Mouse (Mus musculus) cortical plate, adult 2 months (tissue): ENCODE results near the gene Ccdc9.

Experiments used
- CTCF ChIP-seq: fragments of 200-500 bp; IDR thresholded peaks from 2 replicates; pipeline ENCODE4 v1.5.1; 2011; ENCODE audit warnings: mild to moderate bottlenecking, control low read depth, low read length; ENCODE audit not compliant: insufficient read depth; ENCODE audit errors: extremely low read depth
- POLR2A ChIP-seq: fragments of 200-500 bp; IDR thresholded peaks from 2 replicates; pipeline ENCODE4 v1.6.1; 2011; ENCODE audit warnings: mild to moderate bottlenecking, low read length, control low read depth; ENCODE audit not compliant: insufficient read depth; ENCODE audit errors: extremely low read depth

DNA sequence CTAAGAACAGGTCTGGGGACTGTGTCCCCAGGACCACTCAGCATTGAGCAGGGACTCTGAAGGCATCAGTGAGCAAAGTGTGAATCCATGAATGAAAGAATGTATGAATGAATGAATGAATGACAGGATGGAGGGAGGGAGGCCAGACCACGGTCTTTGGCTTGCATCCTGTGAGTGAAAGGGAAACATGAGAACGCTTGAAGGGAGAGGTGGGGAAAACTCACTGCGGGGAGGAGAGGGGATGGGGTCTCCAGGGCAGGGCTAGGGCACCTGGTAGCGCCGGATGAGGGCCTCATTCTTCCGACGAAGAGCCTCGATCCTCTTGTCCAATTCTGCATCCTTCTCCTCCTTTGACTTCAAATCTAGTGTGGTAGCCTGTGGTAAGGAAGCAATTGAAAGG, 2.6 kb downstream of the Ccdc9 start:
- no peak for TF ChIP-seq CTCF
- no peak for TF ChIP-seq POLR2A
